Mouse (Mus musculus) stomach, embryonic 16.5 days (tissue): ENCODE measurements around the gene Pitpnm1. TPM values are rescaled to one million over a fixed set of nuclear protein-coding genes. Genes with fewer than 3 reads are reported as not detected.

Experiments
- ATAC-seq: fragments of 200-750 bp; cut with Nextera tagmentation; 2 replicates; pipeline ENCODE4 v1.8.0; 2017; ENCODE audit warnings: moderate number of reproducible peaks, moderate TSS enrichment; ENCODE audit not compliant: insufficient read depth, low FRiP score
- H3K27ac ChIP-seq: fragments of 300-500 bp; sonication (generic); 2 replicates; pipeline ENCODE4 v1.5.1; 2014; ENCODE audit warnings: low read length
- H3K27me3 ChIP-seq: fragments of 300-500 bp; sonication (generic); 2 replicates; pipeline ENCODE4 v1.6.1; 2014; ENCODE audit warnings: low read length, control low read depth, mixed read lengths; ENCODE audit not compliant: control insufficient read depth, insufficient read depth
- H3K36me3 ChIP-seq: fragments of 300-500 bp; sonication (generic); 2 replicates; pipeline ENCODE4 v1.6.1; 2014; ENCODE audit warnings: low read length; ENCODE audit not compliant: control insufficient read depth, insufficient read depth
- H3K4me1 ChIP-seq: fragments of 300-500 bp; sonication (generic); 2 replicates; pipeline ENCODE4 v1.6.1; 2014; ENCODE audit warnings: low read length, control low read depth, mixed read lengths; ENCODE audit not compliant: control insufficient read depth, insufficient read depth
- H3K4me2 ChIP-seq: fragments of 300-500 bp; sonication (generic); 2 replicates; pipeline ENCODE4 v1.6.1; 2014; ENCODE audit warnings: low read depth, low read length, mixed read lengths
- H3K4me3 ChIP-seq: fragments of 300-500 bp; sonication (generic); replicated peaks from 2 replicates; pipeline ENCODE4 v1.5.1; 2014; ENCODE audit warnings: mild to moderate bottlenecking, low read length
- H3K9ac ChIP-seq: fragments of 300-500 bp; sonication (generic); 2 replicates; pipeline ENCODE4 v1.6.1; 2014; ENCODE audit warnings: low read length
- H3K9me3 ChIP-seq: fragments of 300-500 bp; sonication (generic); replicated peaks from 2 replicates; pipeline ENCODE4 v1.6.1; 2016; ENCODE audit warnings: low read length, control low read depth; ENCODE audit not compliant: control insufficient read depth
- WGBS: fragments of 180-500 bp; shearing (Covaris S2); extraction: QIAGEN DNeasy Blood & Tissue Kit; methylation state at CpG from one replicate; pipeline ENCODE4 v1.1.7; 2014; 5-methylcytosine and 5-hydroxymethylcytosine counted together
- polyA plus RNA-seq: library from polyadenylated mRNA; unstranded; fragments of >200 nt; fragmentation: Nextera tagmentation; extraction: Ambion mirVana; gene quantifications from 2 replicates; pipeline ENCODE4 v1.2.1, GENCODE M21; 2015

Gene Pitpnm1
- polyA plus RNA-seq, 1 experiment from 2014 or later, result 13.8 TPM

- no peak overlapping the region for H3K27ac ChIP-seq
- ATAC-seq, result no peak
- no peak overlapping the region for H3K4me2 ChIP-seq
- no peaks in the 10 kb centered on the region for H3K27me3 ChIP-seq
- H3K4me1 ChIP-seq, result no peaks in the 10 kb centered on the region
- no peak overlapping the region for H3K4me3 ChIP-seq
- WGBS, result 73% methylated on average over 6 of the region's 6 CpGs
- no peaks in the 10 kb centered on the region for H3K36me3 ChIP-seq
- H3K9ac ChIP-seq, result no peak overlapping the region
- no peaks in the 10 kb centered on the region for H3K9me3 ChIP-seq
Measured at GRCm38 (mm10) chr19:4089128-4089527, 10.7 kb upstream of the Pitpnm1 start.

- Histone ChIP-seq H3K27ac (no peak overlapping the region), H3K27me3 (no peaks in the 10 kb centered on the region), H3K36me3 (no peaks in the 10 kb centered on the region), H3K9ac (no peak overlapping the region), H3K9me3 (no peaks in the 10 kb centered on the region), H3K4me2 (no peak overlapping the region), H3K4me3 (no peak overlapping the region), H3K4me1 (no peaks in the 10 kb centered on the region)
- ATAC-seq, result no peak
- WGBS, result 85% methylated on average over 3 of the region's 3 CpGs
Measured at GRCm38 (mm10) chr19:4090446-4090845, 9.4 kb upstream of the Pitpnm1 start.

DNA sequence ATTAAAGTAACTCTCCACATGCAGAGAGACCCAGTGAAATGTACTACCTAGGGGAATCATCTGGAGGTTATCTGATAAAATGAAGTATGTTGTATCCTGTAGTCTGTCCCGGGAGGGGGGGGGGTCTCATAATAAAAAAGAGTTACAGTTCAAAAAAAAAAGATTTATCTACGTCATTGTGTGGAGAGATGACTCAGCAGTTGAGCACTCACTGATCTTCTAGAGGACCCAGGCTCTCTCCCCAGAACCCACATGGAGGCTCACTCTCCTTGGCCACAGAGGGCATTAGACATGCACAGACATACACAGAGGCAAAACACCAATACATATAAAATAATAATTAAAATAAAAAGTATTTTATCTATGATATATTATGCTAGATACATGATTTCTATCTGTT, 8.4 kb upstream of the Pitpnm1 start:
- H3K4me1 ChIP-seq, result peaks cover 3% of the 10 kb centered on the region; the same call in 1 of the 2 replicates
- H3K4me2 ChIP-seq, result no peak overlapping the region
- H3K27ac ChIP-seq, result no peak overlapping the region
- H3K4me3 ChIP-seq, result no peak overlapping the region
- H3K27me3 ChIP-seq, result no peaks in the 10 kb centered on the region
- H3K36me3 ChIP-seq, result no peaks in the 10 kb centered on the region
- no peaks in the 10 kb centered on the region for H3K9me3 ChIP-seq
- H3K9ac ChIP-seq, result no peak overlapping the region
- ATAC-seq, result no peak
- 57% methylated on average over 2 of the region's 2 CpGs for WGBS

- Histone ChIP-seq H3K4me3 (no peak overlapping the region), H3K36me3 (no peaks in the 10 kb centered on the region), H3K27me3 (no peaks in the 10 kb centered on the region), H3K9me3 (no peaks in the 10 kb centered on the region), H3K4me1 (peaks cover 9% of the 10 kb centered on the region), H3K4me2 (no peak overlapping the region), H3K27ac (no peak overlapping the region), H3K9ac (no peak overlapping the region)
- no peak for ATAC-seq
- WGBS, result 79% methylated on average over 3 of the region's 3 CpGs
Measured at GRCm38 (mm10) chr19:4092750-4093149, 7.0 kb upstream of the Pitpnm1 start.

GRCm38 (mm10) chr19:4093772-4094171, 6.0 kb upstream of the Pitpnm1 start:
- no peak for ATAC-seq
- H3K9ac ChIP-seq, result no peak overlapping the region
- no peaks in the 10 kb centered on the region for H3K36me3 ChIP-seq
- H3K9me3 ChIP-seq, result no peaks in the 10 kb centered on the region
- no peak overlapping the region for H3K4me3 ChIP-seq
- H3K4me2 ChIP-seq, result no peak overlapping the region
- H3K27ac ChIP-seq, result no peak overlapping the region
- 63% methylated on average over 7 of the region's 7 CpGs for WGBS
- H3K27me3 ChIP-seq, result no peaks in the 10 kb centered on the region
- peaks cover 18% of the 10 kb centered on the region for H3K4me1 ChIP-seq

DNA sequence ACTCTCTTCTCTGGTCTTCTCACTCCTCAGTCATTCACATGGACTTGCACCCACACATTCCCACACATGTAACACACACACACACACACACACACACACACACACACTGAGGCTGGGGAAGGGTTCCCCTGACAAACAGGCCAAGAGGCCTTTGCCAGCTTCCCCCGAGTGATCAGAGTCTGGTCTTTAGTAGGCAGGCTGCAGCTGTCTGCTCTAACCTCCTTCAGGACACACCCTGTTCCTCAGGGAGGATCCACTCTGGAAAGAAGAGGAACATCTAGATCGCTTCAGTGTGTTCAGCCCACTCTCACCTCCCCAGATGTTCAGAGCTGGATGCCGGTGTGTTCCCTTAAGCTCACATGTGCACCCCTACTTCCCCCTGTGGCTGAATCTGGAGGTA, 5.5 kb upstream of the Pitpnm1 start:
- H3K27ac ChIP-seq, result no peak overlapping the region
- H3K4me1 ChIP-seq, result peaks cover 24% of the 10 kb centered on the region
- H3K9ac ChIP-seq, result no peak overlapping the region
- 75% methylated on average over 3 of the region's 3 CpGs for WGBS
- H3K4me3 ChIP-seq, result no peak overlapping the region
- no peaks in the 10 kb centered on the region for H3K27me3 ChIP-seq
- H3K4me2 ChIP-seq, result no peak overlapping the region
- H3K9me3 ChIP-seq, result no peaks in the 10 kb centered on the region
- no peaks in the 10 kb centered on the region for H3K36me3 ChIP-seq
- ATAC-seq, result no peak

DNA sequence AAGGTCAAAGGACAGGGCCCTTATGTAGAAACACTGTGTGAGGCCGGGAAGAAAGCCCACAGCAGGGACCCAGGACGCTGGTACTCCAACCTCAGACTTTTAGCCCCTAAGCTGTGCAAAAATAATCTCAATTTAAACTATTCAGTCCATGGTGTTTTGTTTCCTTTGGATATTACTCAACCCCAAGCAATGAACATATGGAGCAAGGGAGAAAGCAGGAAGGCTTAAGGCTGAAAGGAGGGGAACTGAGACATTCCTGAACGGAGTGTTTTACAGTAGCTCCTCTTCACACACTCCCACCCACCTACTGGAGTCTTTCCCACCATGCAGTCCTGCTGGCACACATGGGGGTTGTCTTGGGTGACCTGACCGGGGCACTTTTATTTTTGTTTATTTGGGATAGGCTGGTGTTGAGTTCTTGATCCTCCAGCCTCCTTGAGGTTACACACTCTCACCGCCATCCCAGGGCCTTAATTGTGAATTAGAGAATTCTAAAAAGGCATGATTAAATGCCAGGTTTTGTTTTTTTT, 5.0 kb upstream of the Pitpnm1 start:
- Histone ChIP-seq H3K9me3 (no peaks in the 10 kb centered on the region), H3K9ac (no peak overlapping the region), H3K27me3 (no peaks in the 10 kb centered on the region), H3K27ac (no peak overlapping the region), H3K4me2 (no peak overlapping the region), H3K4me3 (no peak overlapping the region), H3K36me3 (no peaks in the 10 kb centered on the region), H3K4me1 (peaks cover 28% of the 10 kb centered on the region)
- no peak for ATAC-seq
- WGBS, result 79% methylated on average over 5 of the region's 5 CpGs

DNA sequence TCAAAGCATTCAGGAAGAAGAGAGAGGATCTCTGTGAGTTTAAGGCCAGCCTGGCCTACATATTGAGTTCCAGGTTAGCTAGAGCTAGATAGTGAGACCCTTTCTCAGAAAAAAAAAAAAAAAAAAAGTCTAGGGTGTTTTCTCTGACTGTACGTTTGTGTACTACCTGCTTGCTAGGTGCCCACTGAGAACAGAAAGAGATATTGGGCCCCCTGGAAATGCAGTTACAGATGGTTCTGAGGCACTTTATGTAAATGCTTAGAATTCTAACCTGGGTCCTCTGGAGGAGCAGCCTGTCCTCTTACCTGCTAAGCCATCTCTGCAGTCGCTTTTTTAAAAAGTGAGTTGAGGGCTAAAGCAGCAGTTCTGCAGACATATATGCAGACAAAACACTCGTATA, 4.0 kb upstream of the Pitpnm1 start:
- ATAC-seq, result no peak

GRCm38 (mm10) chr19:4096642-4097440, 3.0 kb upstream of the Pitpnm1 start, which contains the start of gene Cdk2ap2:
Gene Cdk2ap2 (plus strand): TSS chr19:4097182.
- peak; percentile 94 for ATAC-seq
- 0 out of 2 replicates have a peak, but pooled peaks cover 4% of the 10 kb centered on the region for H3K27me3 ChIP-seq
- peaks cover 41% of the 10 kb centered on the region for H3K4me1 ChIP-seq
- under 1% methylated on average over 65 of the region's 65 CpGs for whole genome bisulfite sequencing
- no peaks in the 10 kb centered on the region for H3K36me3 ChIP-seq
- peak within 1 kb of the TSS; percentile 69 for H3K4me3 ChIP-seq
- peak within 1 kb of the TSS; percentile 94 for H3K27ac ChIP-seq
- H3K9me3 ChIP-seq, result no peaks in the 10 kb centered on the region
- peak within 1 kb of the TSS; percentile 77 for H3K9ac ChIP-seq
- H3K4me2 ChIP-seq, result peak within 1 kb of the TSS; percentile 72

More for the DNA sequence above, 4.0 kb upstream of the Pitpnm1 start:
- Histone ChIP-seq H3K9me3 (no peaks in the 10 kb centered on the region), H3K4me3 (no peak overlapping the region), H3K9ac (no peak overlapping the region), H3K4me1 (peaks cover 37% of the 10 kb centered on the region), H3K4me2 (no peak overlapping the region), H3K27me3 (no peaks in the 10 kb centered on the region), H3K36me3 (no peaks in the 10 kb centered on the region), H3K27ac (no peak overlapping the region)
- 76% methylated on average over 3 of the region's 3 CpGs for WGBS
